Mouse (Mus musculus) lung, postnatal 0 days (tissue): ENCODE measurements around the gene March10.

Experiments used
- CTCF ChIP-seq: IDR thresholded peaks from 2 replicates; pipeline ENCODE4 v1.5.1; 2016; ENCODE audit warnings: antibody characterized with exemption, mild to moderate bottlenecking
- EP300 ChIP-seq: IDR thresholded peaks from 2 replicates; pipeline ENCODE4 v1.6.1; 2016; ENCODE audit warnings: antibody characterized with exemption, mild to moderate bottlenecking, control low read depth

DNA sequence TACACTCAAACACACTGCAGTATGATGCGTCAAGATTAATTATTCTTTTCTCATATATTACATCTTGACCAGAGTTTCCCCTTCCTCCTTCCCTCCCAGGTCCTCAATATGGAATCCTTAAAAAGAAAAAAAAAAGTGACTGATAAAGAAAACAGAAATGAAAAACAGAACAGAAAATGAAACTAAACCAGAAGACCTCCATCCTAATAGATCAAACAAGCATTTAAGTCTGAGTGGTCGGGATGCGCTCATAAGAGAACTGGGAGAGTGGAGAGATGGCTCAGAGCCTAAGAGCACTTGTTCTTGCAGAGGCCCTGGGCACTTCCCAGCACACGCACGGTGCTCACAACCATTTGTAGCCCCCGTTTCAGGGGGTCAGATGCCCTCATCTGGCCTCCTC, 28.5 kb upstream of the March10 start:
- no peak for TF ChIP-seq CTCF
- TF ChIP-seq EP300: no peak
